Mouse (Mus musculus) right cerebral cortex, adult 18-20 months (tissue): ENCODE measurements around the gene Ank.

Source experiments
- DNase-seq: peaks from one replicate; pipeline ENCODE4 v3.0.0; 2022; ENCODE audit warnings: mixed read lengths

Ank gene

DNA sequence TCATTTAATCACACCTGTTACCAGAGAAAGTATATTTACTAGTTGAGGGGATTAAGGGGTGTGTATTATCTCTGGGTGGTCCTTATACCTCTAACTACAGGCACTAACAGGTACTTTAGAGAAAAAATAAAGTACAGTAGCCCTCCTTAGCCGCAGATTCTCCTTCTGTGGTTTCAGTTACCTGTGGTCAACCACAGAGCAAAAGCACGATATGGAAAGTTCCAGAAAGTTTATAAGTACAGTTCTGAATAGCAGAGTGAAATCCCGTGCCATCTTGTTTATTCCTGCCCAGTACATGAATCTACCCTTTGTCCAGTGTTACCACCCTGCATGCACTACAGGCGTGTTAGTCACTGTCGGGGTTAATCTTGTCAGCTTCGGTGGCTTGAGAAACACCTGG lies 112.4 kb downstream of the Ank start:
- no peak for DNase-seq

DNA sequence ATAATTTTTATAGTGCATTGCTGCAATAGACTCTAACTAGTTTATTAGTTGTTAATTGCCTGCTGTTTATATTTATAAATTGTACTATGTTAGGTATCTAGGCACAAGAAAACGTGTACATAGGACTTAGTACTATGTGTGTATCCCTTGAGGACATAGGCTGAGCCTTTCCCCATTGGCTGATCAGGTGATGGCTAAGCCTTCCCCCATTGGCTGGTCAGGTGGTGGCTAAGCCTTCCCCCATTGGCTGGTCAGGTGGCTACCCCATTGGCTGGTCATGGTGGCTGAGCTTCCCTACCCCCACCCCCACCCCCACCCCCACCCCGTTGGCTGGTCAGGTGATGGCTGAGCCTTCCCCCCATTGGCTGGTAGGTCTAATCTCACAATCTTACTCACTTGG lies 113.4 kb downstream of the Ank start:
- no peak for DNase-seq

DNA sequence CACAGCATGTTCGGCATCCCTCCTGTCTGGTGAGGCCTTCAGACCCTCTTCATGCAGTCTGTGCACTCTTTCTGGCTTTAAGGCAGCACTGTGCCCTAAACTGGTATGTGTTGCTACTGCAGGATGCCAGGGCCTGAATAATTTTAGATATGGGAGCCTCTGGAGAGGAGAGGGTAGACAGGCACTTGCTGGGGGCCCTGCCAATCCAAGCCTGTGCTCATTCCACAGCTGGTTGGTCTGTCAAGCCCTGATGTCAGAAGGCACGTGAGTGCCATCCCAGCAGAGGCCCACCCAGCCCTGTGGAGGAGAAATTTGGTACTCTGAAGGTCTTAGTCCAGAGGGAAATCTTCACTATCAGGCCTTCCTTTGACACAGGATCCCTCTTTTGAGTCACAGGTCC lies 114.3 kb downstream of the Ank start:
- no peak for DNase-seq

DNA sequence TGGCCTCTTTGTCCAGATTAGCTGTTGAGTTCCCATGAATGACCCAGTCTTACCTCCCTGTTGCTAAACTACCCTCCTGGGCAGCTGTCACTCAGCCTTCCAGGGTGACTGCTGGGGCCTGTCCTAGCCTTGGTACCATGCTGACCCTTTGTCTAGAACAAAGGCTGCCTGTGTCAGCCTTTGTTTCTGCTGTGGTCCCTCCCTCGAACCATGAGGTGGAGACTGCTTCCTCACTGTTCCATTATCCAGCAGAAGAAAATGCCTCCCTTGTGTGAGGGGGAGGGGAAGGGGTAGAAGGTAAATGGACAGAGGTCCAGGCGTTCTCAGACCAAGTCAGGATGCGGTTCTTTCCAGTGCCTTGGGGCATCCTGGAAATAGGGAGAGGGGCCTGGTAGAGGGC lies 115.2 kb downstream of the Ank start:
- no peak for DNase-seq

DNA sequence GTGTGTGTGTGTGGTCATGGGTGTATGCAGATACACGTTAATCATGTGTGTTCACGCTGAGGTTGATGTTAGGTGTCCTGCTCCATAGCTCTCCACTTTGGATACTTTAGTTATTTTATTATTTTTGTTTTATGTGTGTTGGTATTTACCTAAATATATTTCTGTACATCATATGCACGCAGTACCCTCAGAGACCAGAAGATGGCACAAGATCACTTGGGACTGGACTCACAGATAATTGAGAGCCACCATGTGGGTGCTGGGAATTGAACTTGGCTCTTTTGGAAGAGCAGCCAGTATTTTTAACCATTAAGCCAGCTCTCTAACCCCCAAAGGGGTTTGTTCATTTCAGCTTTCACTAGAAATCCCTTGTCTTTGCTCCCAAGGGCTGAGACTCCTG lies 116.0 kb downstream of the Ank start:
- no peak for DNase-seq

DNA sequence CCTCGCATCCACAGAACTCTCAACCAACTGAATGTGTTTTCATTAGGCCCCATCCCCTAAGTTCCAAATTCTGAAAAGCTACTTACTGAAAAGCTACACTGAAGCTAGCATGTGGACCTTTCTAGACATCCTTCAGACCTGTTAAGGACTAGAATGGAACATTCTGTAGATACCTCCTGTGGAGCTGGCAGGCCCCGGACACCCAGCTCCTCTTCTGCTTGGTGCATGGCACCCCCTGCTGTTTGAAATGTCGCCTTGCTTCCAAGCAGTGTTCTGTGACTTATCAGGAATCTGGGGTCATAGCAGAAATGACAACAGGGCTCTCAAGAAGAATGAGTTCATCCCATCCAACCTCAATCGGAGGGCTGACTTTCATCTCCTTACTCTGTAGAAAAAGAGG lies 116.6 kb downstream of the Ank start:
- DNase-seq: peak; percentile 68

DNA sequence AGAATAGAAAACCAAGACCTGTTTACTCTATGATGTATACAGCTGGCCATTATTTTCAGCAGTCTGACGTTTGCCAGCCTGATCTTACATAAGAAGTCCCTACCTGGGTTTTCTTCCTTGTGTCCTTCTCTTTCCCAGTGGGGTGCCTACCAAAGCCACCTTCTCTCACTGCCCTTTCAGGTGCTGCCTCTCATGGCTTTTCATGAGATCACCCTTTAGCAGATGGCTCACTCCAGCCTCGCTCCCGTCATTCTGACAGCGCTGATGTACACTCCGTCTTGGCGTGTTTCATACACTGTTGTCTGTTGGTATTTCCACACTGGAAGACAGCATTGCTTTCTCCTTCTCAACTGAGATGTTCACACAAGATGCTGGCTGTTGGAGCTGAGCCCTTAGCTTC lies 117.1 kb downstream of the Ank start:
- no peak for DNase-seq

DNA sequence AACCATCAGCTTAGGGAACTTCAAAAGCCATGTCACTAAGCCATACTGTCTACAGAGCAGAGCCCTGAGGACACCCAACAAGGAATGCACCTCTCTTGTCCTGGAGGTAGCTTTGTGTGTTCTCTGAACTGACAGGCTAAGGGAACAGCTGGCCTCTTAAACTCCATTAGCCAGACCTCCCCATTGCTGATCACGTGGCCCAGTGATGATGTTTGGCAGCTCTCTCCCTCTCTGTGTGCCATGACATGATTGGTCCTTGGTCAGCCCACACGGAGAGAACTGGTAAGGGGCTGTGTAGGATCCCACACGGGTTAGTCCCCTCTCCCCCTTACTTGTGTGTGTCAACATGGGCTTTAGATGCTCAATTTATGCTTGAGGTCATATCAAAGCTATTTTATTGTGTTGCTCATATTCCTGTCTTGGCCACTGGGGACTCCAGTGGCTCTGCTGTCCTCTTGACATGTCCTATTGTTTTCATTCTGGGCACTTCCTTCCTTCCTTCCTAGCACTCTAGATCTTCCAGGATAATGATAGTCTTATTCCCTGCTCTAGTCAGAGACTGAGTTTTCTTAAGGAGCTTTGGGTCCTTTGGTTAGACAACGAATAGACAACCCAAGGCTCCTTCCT lies 119.1 kb downstream of the Ank start:
- no peak for DNase-seq

DNA sequence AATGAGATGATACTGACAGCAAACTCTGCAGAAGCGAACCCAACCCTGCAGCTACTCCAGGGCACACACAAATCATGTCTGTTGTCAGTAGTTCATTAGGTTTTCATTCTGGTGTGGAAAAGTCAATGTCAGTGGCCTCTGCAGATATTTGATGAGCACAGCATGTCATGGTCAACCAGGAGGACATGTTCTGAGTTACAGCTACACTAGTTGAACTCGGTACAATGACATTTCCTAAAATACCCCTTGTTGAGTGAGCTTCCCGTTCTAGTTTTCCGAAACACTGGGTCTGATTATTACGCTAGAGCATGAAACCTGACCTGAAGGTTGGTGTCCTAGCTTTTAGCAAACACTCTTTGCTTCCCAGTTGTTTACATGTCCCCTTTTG lies 119.6 kb downstream of the Ank start:
- DNase-seq: no peak

DNA sequence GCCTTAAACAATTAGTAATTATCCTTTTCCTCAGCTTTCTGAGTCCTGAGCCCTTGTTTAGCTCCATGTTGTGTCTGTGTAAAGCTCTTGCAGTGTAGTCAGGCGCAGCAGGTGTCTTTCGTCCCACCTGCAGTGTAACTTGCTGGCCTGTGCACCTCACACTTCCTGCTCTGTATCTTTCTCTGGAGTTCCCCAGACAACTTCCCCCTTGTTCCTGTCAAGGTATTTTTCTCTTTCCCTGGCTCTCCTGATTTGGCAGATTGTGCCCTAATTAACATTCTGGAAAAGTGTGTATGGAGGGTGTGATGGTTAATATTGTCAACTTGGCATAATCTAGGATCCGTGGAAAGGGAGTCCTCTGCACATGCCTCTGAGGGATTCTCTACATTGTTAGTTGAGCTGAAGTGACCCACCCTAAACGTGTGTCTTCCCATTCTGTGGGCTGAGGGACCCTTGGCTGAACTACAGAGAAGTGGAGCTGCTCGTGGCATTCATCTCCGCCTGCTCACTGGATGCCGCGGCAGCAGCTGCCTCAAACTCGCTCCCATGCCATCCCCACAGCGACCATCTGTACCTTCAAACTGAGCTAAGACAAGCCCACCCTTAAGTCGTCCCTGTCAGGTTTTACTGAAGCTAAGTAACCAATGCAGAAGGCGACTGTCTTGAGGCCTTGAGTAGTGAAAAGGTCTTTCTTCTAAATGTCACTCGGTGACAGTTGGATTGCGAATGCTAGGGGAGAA lies 121.8 kb downstream of the Ank start:
- no peak for DNase-seq

DNA sequence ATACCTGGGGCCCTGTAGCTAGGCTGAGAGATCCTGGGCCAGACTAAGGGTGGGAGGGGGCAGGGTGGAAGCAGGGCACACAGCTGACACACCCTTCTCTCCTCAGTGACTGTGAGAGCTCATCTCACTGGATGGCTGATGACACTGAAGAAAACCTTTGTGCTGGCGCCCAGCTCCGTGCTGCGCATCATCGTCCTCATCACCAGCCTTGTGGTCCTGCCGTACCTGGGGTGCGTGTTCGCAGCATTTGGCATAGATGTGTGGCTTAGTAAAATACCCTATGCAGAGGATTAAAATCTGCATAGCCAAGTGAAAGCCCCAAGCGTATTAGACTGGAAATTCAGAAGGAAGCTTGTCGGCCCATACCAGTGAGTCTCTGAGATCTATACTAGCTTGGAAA lies 124.3 kb downstream of the Ank start:
- DNase-seq: no peak

DNA sequence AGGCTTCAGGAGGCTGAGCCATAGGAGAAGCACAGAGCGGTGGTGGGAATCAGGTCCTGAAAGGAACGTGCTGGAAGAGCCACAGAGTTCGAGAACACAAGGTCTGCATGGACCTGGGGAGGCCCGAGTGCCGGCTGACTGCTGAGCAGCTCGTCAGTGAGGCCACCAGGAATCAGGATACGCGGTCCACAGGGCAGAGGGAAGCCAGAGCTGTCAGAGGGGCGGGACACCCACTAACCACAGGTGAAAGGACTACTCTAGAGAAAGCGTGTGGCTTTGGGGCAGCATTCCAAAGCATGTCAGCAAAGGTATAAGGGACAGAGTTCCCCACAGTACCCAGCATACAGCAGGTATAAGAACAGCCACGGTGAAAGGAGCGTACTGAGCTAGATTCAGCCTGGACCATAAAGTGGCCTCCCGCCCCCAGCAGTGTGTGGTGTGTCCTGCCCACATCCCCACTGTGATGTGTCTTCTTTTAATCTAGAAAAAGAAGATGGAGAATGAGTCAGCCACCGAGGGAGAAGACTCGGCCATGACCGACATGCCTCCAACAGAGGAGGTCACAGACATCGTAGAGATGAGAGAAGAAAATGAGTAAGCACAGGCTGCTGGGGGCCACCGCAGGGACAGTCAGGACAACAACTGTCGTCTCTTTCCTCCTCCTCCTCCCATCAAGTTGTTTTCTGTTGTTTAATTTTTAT lies 126.3 kb downstream of the Ank start:
- DNase-seq: no peak

DNA sequence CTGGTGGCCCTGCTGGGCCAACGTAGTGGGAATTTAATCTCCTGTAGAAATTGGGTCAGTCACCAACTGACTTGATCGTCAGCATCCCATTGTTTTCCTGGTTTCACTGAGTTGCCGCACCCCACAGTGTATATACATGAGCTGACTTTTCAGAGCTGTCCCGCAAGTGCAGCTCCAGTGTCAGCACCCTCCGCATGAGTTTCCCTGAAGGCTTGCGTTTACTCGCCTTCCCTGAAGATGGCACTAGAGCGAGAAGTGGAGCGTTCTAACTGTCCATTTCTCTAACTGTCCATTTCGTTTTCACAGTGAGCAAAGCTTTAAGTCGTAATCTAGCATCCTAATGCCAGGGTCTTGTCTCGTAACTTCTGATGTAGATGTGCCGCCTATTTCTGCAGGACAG lies 127.2 kb downstream of the Ank start:
- DNase-seq: peak; percentile 64

DNA sequence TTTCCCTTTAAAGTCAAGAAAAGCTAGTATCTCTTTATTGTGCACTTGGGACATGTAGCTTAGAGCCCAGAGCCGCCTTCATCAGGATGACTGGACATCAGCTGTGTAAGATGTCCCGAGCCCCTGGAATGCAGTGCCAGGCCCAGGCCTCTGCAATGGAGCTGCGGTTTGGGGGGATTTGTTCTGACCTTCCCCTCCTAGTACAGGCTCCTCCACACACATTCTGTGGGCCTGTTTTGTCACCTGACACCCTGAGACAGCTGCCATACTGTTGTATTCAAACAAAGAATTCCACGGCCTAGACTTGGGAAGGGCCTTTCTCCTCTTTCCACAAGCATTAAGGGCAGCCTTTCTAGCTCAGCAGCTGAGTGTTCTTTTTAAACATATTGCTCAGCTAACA lies 128.5 kb downstream of the Ank start:
- DNase-seq: no peak

DNA sequence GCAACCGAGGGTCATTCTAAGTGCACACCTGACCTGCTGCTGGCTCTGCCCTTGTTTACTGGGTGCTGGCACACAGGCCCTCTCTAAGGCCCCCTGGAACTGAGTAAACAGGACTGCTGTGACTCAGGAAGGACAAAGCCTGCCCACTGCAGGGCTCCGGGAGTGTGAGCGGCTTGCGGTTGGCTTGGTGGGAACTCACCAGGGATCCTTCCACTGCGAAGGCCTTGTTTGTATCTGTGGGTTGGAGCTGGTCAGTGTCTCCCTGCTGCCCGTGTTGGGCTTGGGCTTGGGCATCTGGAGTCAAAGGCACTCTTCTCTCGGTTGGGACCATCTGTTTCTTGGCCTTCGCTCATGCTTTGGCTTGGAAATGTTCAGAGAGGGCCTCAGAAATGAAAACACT lies 129.1 kb downstream of the Ank start:
- DNase-seq: no peak

DNA sequence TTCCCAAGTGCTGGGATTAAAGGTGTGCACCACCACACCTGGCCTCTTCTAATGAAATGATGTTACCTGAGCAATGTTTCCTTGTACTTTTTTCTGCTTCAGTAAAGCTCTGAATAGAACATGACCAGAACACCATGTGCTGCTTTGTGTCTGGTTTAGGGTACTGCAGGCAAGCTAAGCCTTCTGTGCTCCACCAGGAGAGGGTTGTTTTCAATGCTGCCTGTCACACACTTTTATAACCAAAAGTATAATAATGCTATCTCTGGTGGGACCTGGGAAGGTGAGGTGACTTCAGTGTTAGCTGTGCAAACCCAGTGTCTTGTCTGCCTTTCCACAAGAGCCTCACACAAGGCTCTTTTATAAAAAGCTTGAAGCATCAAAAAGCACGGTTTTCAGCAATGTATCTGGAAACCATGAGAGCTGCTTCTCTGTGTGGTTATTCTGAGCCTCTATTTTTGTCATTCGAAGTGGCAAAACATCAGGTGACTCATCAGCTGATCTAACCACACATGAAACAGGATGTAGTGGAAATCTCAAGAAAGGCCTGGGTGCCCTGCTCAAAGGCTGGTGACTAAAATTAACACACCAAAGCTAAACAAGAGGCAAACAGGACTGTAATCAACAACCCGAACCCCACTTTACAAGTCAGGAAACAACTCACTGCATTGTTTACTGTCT lies 130.1 kb downstream of the Ank start:
- peak; percentile 78 for DNase-seq

DNA sequence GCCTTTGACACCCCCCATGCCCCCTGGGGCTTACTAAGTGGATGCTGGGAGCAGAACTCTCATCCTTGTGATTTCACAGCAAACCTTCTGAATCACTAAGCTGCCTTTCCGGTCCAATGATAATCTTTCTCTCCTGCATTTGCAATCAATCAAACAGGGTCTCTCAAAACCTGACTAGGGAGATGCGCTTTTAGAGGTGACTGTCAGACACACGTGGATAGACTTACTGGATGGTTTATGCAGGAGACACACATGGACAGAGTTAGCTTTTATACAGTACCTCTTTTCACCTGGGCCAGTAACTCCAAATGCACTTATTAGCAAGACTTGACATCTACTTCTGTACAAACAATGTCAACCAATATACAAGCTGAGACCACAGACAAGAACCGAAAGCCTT lies 131.0 kb downstream of the Ank start:
- no peak for DNase-seq

DNA sequence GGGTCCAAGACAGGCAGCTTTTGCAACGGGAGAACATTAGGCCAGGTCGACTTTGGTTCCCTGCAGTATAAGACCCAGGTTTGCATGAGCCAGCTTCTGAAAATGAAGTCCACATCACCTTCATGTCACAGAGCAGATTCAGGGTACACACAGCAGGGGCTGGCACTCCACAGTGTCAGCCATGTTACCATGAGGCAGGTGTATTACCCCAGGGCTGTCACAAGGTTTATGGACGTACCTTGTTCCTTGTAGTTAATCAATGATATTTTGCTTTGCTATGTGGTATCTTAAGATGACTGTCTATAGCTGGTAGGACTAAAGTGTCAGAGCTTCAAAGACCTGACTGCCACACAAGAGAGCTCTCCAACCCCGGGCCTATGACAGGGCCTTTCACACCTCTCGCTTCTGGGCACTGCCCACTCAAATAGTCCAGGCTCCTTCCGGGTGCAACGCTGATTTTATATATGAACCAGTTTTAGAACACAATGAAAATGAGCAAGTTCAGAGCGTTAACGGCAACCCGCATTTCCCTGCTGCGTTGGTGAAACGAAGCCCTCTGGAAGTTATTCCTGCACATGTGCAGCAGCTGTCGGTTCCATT lies 132.4 kb downstream of the Ank start:
- no peak for DNase-seq

DNA sequence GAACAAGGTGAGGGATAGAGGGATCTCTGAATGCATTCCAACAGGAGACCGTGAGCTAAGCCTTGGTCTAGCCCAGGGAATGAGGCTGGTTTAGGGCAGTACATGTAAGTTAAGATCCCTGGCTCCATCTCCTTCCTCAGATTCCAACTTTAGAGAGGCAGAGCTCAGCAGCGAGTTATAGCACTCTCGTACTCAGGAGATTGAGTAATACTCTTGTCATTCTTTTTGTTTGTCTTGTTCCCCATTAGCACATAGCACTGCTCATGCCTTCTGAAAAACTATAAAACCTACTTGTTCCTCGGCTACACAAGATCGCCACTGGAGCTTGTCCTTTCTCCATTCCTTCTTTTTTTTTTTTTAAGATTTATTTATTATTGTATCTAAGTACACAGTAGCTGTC lies 134.0 kb downstream of the Ank start:
- no peak for DNase-seq

DNA sequence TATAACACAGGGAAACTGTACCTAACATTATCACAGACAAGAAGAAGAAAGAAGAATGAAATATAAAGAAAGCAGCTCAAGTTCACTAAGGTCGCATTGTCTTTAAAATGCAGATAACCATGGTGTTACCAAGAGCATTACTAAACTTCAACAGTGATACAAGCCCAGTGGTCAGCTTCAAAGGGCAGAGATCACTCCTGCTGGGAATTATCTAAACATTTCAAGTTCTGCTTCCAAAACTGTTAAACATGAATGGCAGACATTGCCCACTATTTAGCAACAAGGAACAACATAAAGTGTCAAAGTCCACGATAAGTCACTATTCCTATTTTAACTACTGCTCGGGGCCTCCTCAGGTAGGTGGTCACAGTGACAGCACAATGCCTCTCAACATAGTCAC lies 138.1 kb downstream of the Ank start:
- DNase-seq: no peak

DNA sequence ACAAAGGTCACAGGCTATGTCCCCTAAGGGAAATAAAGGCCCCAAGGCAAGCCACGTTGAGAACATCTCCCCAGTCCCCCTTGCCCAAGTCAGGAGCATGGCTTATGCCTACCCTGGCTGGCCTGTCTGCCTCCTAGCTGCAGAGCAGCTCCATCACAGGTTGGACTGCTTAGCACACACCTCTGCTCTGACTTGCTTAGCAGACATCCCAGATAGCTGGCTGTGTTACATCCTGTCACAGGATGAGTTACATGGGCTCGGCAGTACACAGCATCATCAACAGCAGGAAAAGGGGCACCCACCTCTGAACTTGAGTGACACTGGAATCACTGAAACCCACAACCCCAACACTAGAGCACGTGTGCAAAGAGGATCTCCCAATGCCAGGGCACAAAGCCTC lies 138.8 kb downstream of the Ank start:
- no peak for DNase-seq

DNA sequence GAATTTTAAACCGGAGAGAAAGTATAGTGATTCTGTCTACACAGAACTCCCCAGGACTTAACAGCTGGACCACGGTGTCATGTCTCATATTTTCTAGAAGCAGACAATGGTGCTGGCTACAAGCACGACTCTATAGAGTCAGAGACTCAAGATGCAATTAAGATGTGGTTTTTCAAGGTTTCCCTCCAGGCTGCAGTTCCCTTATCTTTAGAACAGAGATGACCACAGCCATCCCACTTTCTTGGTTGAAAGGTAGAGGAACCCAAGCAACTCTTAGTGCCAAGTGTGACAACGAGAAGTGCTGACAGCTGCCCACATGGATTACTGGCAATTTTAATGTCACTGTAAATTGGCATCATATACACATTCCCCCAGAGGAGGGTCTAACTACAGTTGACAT lies 143.1 kb downstream of the Ank start:
- no peak for DNase-seq

DNA sequence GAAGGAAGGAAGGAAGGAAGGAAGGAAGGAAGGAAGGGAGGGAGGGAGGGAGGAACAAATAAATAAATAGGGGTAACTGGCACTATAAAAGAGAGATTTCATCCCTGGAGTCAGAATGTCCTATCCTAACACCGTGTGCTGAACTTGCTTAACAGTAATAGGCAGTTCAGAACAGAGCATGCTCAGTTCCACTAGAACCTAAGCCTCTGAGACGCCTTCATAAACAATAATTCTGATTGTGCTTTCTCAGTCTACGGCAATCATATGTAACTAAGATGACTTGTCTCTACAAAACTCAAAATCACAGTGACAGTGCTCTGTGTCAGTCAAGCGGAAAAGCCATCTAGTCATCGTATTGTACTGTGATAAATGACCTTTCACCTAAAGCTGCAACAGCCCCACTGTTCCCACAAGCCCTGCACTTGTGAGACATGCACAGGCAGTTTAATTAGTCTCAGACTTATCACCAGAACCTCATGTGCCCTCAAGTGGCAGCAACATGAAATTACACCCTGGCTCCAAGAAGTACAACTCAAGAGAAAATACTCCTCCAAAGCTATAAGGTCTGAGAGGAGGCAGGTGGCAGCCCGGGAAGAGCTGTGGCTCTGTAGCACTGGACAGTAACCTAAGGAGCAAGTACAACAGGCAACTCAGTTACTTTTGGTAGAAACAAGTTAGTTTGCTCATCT lies 146.2 kb downstream of the Ank start:
- peak; percentile 73 for DNase-seq
